ENCODE assay signal across 23 mouse cellular contexts in the genomic region with DNA sequence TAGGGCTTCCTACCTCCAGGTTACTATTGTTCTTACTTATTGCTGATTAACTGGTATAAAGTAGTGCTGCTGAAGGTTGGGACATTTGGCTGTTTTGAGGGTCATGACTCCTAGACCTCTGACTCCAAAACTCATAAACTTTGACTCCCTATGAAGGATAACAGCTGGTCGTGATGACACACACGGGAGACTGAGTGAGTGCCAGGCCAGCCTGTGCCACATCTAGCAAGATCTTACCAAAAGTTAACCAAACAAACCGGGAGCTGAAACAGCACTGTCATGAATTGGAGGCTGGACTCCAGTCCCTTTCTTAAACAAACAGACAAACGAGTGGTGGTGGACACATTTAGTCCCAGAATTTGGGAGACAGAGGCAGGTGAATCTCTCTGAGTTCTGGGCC. TPM values are rescaled to one million over a fixed set of nuclear protein-coding genes. Genes with fewer than 3 reads are reported as not detected.
DNase-seq lines count a peak whose midpoint lies in the region; ATAC-seq and TF ChIP-seq lines count a peak whose summit lies in the region.
"Had no signal": no experiment of that assay in that cellular context is flagged by ENCODE, and none has a peak within 500 bp of the region (broad histone marks: within the 10 kb centered on the region; RNA-seq: fewer than 3 reads in every experiment).

No protein-coding gene starts in this region.

- TF ChIP-seq EP300 in liver, postnatal 0 days (IDR thresholded peaks at IDR 0.05; ENCODE audit: low read depth), result no peak
- TF ChIP-seq EP300 in MEL (IDR thresholded peaks at IDR 0.05; ENCODE audit: low read depth in 1 of 2, low read length in 2 of 2), result no peak

- H3K27ac ChIP-seq in liver, adult 2 months (replicated peaks; ENCODE audit: insufficient read depth, low read depth, low read length), result peak overlapping the region; percentile 47
- no peak overlapping the region for H3K27ac ChIP-seq in liver, postnatal 0 days (ENCODE audit: low read depth)
- no peak overlapping the region for H3K27ac ChIP-seq in MEL (ENCODE audit: control insufficient read depth, low read depth, low read length)
- H3K27ac ChIP-seq in left cerebral cortex, adult 2 months, result no peak overlapping the region
- H3K27ac ChIP-seq: embryonic facial prominence, embryonic 12.5 days; hindbrain, embryonic 12.5 days; hindbrain, embryonic 15.5 days had no signal

- no peaks in the 10 kb centered on the region for H3K27me3 ChIP-seq in liver, adult 2 months (ENCODE audit: control insufficient read depth, insufficient read depth, low read length)
- H3K27me3 ChIP-seq in liver, postnatal 0 days (ENCODE audit: insufficient read depth, low read length), result no peaks in the 10 kb centered on the region
- H3K27me3 ChIP-seq in MEL (ENCODE audit: control insufficient read depth in 1 of 2, insufficient read depth in 2 of 2, low read length in 2 of 2), result no peaks in the 10 kb centered on the region
- H3K27me3 ChIP-seq: embryonic facial prominence, embryonic 15.5 days had no signal

- H3K36me3 ChIP-seq in liver, adult 2 months (ENCODE audit: control insufficient read depth, insufficient read depth, low read length), result no peaks in the 10 kb centered on the region
- H3K36me3 ChIP-seq in liver, postnatal 0 days (replicated peaks; ENCODE audit: insufficient read depth, low read length), result no peaks in the 10 kb centered on the region
- peaks cover 0 to 4% of the 10 kb centered on the region in 2 experiments; a peak in 2 of 4 replicates for H3K36me3 ChIP-seq in MEL (ENCODE audit: control insufficient read depth in 1 of 2, insufficient read depth in 2 of 2, low read length in 2 of 2)
- H3K36me3 ChIP-seq: embryonic facial prominence, embryonic 15.5 days; hindbrain, embryonic 12.5 days; hindbrain, embryonic 15.5 days had no signal

- no peak for TF ChIP-seq POLR2A in liver, adult 2 months (IDR thresholded peaks at IDR 0.05; ENCODE audit: extremely low read depth, insufficient read depth, low read length)
- no peak for TF ChIP-seq POLR2A in MEL (IDR thresholded peaks at IDR 0.05; ENCODE audit: control insufficient read depth in 1 of 2, insufficient read depth in 1 of 2, low read depth in 1 of 2, low read length in 2 of 2, poor library complexity in 1 of 2)

- intact Hi-C loops in left cerebral cortex, adult 2 months (cut with DNase I), result no loop called here

- no peak for TF ChIP-seq RAD21 in MEL (IDR thresholded peaks at IDR 0.05; ENCODE audit: low read depth, low read length)

- H3K4me1 ChIP-seq in liver, adult 2 months (ENCODE audit: control insufficient read depth, insufficient read depth, low read length), result peaks cover 24% of the 10 kb centered on the region
- peaks cover 19% of the 10 kb centered on the region for H3K4me1 ChIP-seq in liver, postnatal 0 days (ENCODE audit: insufficient read depth)
- peaks cover 0 to 19% of the 10 kb centered on the region in 2 experiments; a peak in 3 of 4 replicates for H3K4me1 ChIP-seq in MEL (ENCODE audit: control insufficient read depth in 1 of 2, insufficient read depth in 2 of 2, low read length in 2 of 2)

- H3K4me2 ChIP-seq in liver, postnatal 0 days (ENCODE audit: low read depth, low read length), result no peak overlapping the region

- H3K79me2 ChIP-seq in liver, adult 2 months (ENCODE audit: control insufficient read depth, insufficient read depth, low read length), result peaks cover 9% of the 10 kb centered on the region; the same call in 1 of the 2 replicates
- H3K79me2 ChIP-seq in MEL (ENCODE audit: control insufficient read depth, insufficient read depth, low read length, poor library complexity), result no peaks in the 10 kb centered on the region; the same call in 1 of the 2 replicates

- no peak overlapping the region for H3K4me3 ChIP-seq in liver, adult 2 months (ENCODE audit: insufficient read depth, low read depth, low read length)
- H3K4me3 ChIP-seq in liver, postnatal 0 days (ENCODE audit: low read depth, low read length), result no peak overlapping the region
- no peak overlapping the region for H3K4me3 ChIP-seq in MEL (ENCODE audit: control insufficient read depth in 1 of 2, insufficient read depth in 1 of 2, low read depth in 2 of 2, low read length in 2 of 2)
- H3K4me3 ChIP-seq in left cerebral cortex, adult 2 months, result no peak overlapping the region
- H3K4me3 ChIP-seq: hindbrain, embryonic 15.5 days had no signal

- no peak for ATAC-seq in liver, postnatal 0 days
- ATAC-seq: forebrain, embryonic 14.5 days; forebrain, postnatal 0 days; Patski had no signal

- H3K9ac ChIP-seq in liver, adult 2 months (ENCODE audit: low read depth, low read length), result no peak overlapping the region
- no peak overlapping the region for H3K9ac ChIP-seq in liver, postnatal 0 days (replicated peaks)
- H3K9ac ChIP-seq in MEL (ENCODE audit: control insufficient read depth, low read depth, low read length, poor library complexity, severe bottlenecking), result no peak overlapping the region
- H3K9ac ChIP-seq: embryonic facial prominence, embryonic 15.5 days; forebrain, postnatal 0 days had no signal

- no peaks in the 10 kb centered on the region for H3K9me3 ChIP-seq in liver, postnatal 0 days (ENCODE audit: low read length)
- no peaks in the 10 kb centered on the region for H3K9me3 ChIP-seq in MEL (replicated peaks; ENCODE audit: insufficient read depth, low read length)
- H3K9me3 ChIP-seq: embryonic facial prominence, embryonic 12.5 days; embryonic facial prominence, embryonic 15.5 days; heart, embryonic 10.5 days; hindbrain, embryonic 12.5 days; hindbrain, embryonic 15.5 days had no signal

- DNase-seq in liver, adult 2 months (ENCODE audit: extremely low read depth, low read depth, low spot score), result peak; percentile 99
- DNase-seq in liver, postnatal 0 days, result no peak
- DNase-seq in 416B (ENCODE audit: low read depth) (peak; percentile 43), MEL (ENCODE audit: low read depth, low spot score) (peak; percentile 22)
- DNase-seq in left cerebral cortex, adult 2 months (ENCODE audit: extremely low spot score in 1 of 2, low spot score in 2 of 2), result no peak
- no peak for DNase-seq in T-cell, adult 2 months (ENCODE audit: low spot score)
- DNase-seq: adrenal gland, adult 2 months; adrenal gland, postnatal 14 days; cerebellum, adult 11 months; cerebellum, adult 2 months; cerebellum, adult 9-11 months; cerebellum, postnatal 25 days; forebrain, postnatal 0 days; gastrocnemius, adult 2 months; gastrocnemius, postnatal 14 days; heart, adult 2 months had no signal

- WGBS in liver, adult 2 months, result 16% methylated on average over 4 of the region's 4 CpGs
- 45% methylated on average over 4 of the region's 4 CpGs for WGBS in liver, postnatal 0 days (ENCODE audit: insufficient replicate concordance)

- no peak for TF ChIP-seq CTCF in liver, adult 2 months (IDR thresholded peaks at IDR 0.05; ENCODE audit: low read depth, low read length)
- TF ChIP-seq CTCF in liver, postnatal 0 days (IDR thresholded peaks at IDR 0.05; ENCODE audit: low read depth), result no peak
- no peak for TF ChIP-seq CTCF in MEL (IDR thresholded peaks at IDR 0.05 in 2 of 3, conservative IDR thresholded peaks at IDR 0.05 in 1 of 3; ENCODE audit: control insufficient read depth in 1 of 3, insufficient read depth in 1 of 3, low read depth in 2 of 3, low read length in 3 of 3, poor library complexity in 1 of 3, severe bottlenecking in 1 of 3)
- no peak for TF ChIP-seq CTCF in left cerebral cortex, adult 2 months (IDR thresholded peaks at IDR 0.05)

TF ChIP-seq in MEL, 35 proteins besides CTCF, POLR2A, EP300 and RAD21:
- TF ChIP-seq ETS1 (IDR thresholded peaks at IDR 0.05; ENCODE audit: low read depth, low read length) (no peak), GATA1 (IDR thresholded peaks at IDR 0.05; ENCODE audit: low read depth, low read length) (no peak), NRF1 (IDR thresholded peaks at IDR 0.05; ENCODE audit: insufficient read depth, low read depth, low read length, poor library complexity, severe bottlenecking) (no peak), UBTF (IDR thresholded peaks at IDR 0.05; ENCODE audit: borderline replicate concordance, insufficient read depth, low read depth, low read length) (no peak), MXI1 (IDR thresholded peaks at IDR 0.05; ENCODE audit: low read depth, low read length) (no peak)
TF ChIP-seq in MEL: peak in this region for 0.

RNA-seq across cellular contexts. Expression of gene Snx33, which starts 1.3 kb away (rescaled TPM):
- 7.6 and 8.8 TPM in 2 replicates for total RNA-seq in liver, adult 2 months (2014; rRNA removed)
- 8.9 and 10.5 TPM in 2 replicates for polyA plus RNA-seq in liver, adult 2 months (2012; rRNA removed)
- 1.6 and 1.8 TPM in 2 replicates for polyA plus RNA-seq in liver, postnatal 0 days (2015; fragmentation: Nextera tagmentation; extraction: Ambion mirVana)
- total RNA-seq in MEL (2012; rRNA removed), result 2.2 and 2.3 TPM in 2 replicates
- polyA plus RNA-seq in MEL (2012; ENCODE audit: insufficient read depth in 1 of 2, insufficient read length in 2 of 2, low read depth in 1 of 2, low replicate concordance in 2 of 2, missing spikeins in 1 of 2), result 1 to 10 TPM in 1 of 2 experiments, not detected in 1; 3.5 TPM
- 1 to 10 TPM; 5.8 to 7.3 TPM for total RNA-seq in left cerebral cortex, adult 2 months (2021)

RNA-seq across cellular contexts. Expression of gene Imp3, which starts 7.8 kb away (rescaled TPM):
- total RNA-seq in liver, adult 2 months (2014; rRNA removed), result 35.8 and 45.6 TPM in 2 replicates
- 145 and 151 TPM in 2 replicates for polyA plus RNA-seq in liver, adult 2 months (2012; rRNA removed)
- 57.6 and 57.8 TPM in 2 replicates for polyA plus RNA-seq in liver, postnatal 0 days (2015; fragmentation: Nextera tagmentation; extraction: Ambion mirVana)
- total RNA-seq in MEL (2012; rRNA removed), result 160 and 183 TPM in 2 replicates
- polyA plus RNA-seq in MEL (2012; ENCODE audit: insufficient read depth in 1 of 2, insufficient read length in 2 of 2, low read depth in 1 of 2, low replicate concordance in 2 of 2, missing spikeins in 1 of 2), result 100 to 1,000 TPM in 1 of 2 experiments, not detected in 1; 154 TPM
- 10 to 100 TPM; 49.8 to 50.2 TPM for total RNA-seq in left cerebral cortex, adult 2 months (2021)

RNA-seq across cellular contexts. Expression of gene Snupn, which starts 21.2 kb away (rescaled TPM):
- total RNA-seq in liver, adult 2 months (2014; rRNA removed), result 7.2 and 8.4 TPM in 2 replicates
- polyA plus RNA-seq in liver, adult 2 months (2012; rRNA removed), result 3.7 and 4.2 TPM in 2 replicates
- polyA plus RNA-seq in liver, postnatal 0 days (2015; fragmentation: Nextera tagmentation; extraction: Ambion mirVana), result 7.7 and 8.2 TPM in 2 replicates
- 13.0 and 14.6 TPM in 2 replicates for total RNA-seq in MEL (2012; rRNA removed)
- 10 to 100 TPM in 1 of 2 experiments, not detected in 1; 14.7 TPM for polyA plus RNA-seq in MEL (2012; ENCODE audit: insufficient read depth in 1 of 2, insufficient read length in 2 of 2, low read depth in 1 of 2, low replicate concordance in 2 of 2, missing spikeins in 1 of 2)
- 10 to 100 TPM; 13.5 to 16.3 TPM for total RNA-seq in left cerebral cortex, adult 2 months (2021)

Comparison
In these comparisons a context has a peak if more than half of its experiments do, and no peak if none do; other contexts are left out.
1. DNase-seq: peak in liver, adult 2 months (single experiment), 416B (single experiment) and MEL (single experiment); none in liver, postnatal 0 days (single experiment), left cerebral cortex, adult 2 months (0 of 2) and T-cell, adult 2 months (single experiment).